Mouse (Mus musculus) liver, postnatal 0 days (tissue): ENCODE measurements around the gene Igfals.

Source experiments
- CTCF ChIP-seq: sonication (generic); IDR thresholded peaks from 2 replicates; pipeline ENCODE4 v1.5.1; 2016; ENCODE audit warnings: antibody characterized with exemption, low read depth
- EP300 ChIP-seq: IDR thresholded peaks from 2 replicates; pipeline ENCODE4 v1.6.1; 2016; ENCODE audit warnings: antibody characterized with exemption, low read depth, mild to moderate bottlenecking

DNA sequence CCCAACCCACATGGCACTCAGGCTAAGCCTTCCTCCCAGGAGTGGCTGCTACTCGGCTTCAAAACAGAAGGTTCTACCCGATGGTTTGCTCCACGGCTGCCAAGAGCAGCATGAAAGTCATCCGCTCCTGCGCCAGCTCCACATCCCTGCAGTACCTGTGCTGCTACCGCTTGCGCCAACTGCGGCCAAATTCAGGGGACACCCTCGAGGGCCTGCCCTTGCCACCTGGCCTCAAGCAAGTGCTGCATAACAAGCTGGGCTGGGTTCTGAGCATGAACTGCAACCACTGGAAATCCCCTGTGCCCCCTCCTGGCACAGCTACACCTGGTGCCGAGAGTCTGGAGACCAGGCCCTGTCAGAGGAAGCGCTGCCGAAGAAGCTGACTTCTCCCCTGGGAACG is 25.5 kb downstream of the Igfals start:
- no peak for TF ChIP-seq CTCF
- no peak for TF ChIP-seq EP300
